Mouse (Mus musculus): ENCODE measurements around the gene Mgat5b.

Mgat5b gene

DNA sequence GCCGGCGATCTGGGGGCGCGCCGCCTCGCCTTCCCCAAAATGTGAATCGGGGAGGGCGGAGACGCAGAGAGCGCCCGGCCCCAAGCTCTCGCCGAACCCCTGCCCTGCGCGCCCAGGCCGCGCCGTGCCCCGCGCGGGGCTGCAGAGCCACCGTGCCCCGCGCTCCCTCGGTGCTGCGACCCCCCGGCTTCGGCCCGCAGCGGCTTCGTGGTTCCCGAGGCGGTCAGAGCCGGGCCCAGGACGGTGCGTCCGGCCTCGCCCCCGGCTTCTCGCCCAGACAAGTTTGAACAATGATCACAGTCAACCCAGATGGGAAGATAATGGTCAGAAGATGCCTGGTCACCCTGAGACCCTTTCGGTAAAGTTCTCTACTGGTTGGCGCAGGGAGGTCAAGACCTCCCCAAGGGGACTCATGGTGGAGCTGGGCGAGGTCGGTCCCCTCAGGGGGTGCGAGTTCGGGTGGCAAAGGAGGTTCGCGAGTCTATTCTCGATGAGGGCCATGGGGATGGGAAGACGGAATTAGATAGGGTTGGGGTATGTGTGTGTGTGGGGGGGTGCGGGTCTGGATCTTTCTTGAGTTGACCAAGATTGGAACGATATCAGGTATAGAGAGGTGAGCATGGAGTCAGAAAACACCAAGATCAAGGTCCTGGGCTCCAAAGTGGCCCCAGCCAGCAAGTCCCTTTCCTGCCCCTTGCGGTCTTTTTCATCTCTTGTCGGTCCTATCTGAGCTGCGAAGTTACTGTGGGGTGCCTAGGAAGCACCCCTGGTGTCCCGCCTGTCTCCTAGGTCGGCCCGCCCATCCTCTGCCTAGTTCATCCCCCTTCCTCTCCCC, 740 bp downstream of the Mgat5b start:
- DNase-seq (ENCODE audit: low spot score) = no peak

DNA sequence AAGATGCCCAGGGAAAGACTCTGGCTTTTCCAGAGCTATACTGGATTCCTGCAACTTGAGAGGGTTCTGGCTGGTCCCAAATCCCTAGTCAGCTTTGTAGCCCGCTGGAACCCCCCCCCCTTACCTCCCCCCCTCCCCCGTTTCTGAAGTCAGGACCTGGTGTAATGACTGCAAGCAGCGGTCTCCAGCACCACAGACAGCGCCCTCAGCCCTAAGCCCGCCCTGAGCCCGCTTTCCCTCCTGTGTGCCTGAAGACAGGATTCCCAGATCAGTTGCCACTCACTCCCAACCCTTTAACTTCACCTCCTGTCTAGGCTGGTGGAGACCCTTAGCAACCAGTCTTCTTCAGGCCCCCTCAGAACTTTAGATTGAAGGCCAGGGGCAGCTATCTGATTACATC, 2.1 kb downstream of the Mgat5b start:
- DNase-seq (ENCODE audit: low spot score) = no peak

DNA sequence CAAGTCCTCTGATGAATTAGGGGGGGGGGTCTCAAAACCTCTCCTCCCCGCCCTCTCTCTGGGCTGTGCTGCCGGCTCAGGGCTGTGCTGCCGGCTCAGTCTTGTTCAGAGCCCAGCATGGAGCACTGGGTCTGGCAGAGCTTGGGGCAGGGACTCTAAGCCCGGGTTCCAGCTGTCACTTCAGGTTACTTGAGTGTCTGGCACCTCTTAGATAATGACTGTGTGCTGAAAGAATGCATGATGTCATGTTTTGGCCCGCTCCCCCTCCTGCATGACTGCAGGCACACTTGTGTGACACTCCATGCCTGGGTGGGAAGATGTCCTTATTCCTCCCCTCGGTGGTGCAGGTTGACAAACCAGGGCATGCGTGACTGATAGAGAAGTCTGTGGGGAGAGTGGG, 3.4 kb downstream of the Mgat5b start:
- no peak for DNase-seq (ENCODE audit: low spot score)

DNA sequence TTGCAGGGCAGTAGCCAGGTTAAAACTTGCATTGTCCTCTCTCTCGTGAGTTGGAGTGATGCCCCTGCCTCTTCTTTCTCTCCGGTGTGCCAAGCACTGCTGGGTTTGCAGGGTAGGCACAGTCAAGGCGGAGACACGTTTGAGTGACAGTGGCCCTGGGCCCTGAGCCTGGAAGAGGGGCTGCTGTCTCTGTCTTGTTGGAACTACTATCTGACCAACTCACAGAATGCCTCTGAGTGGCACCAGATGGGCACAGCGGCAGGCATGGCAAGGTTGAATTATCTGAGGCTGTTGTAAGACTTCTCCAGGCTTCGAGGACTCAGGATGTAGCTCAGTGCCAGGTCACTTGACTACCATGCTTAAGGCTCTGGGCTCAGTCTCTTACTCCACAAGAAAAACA, 9.4 kb downstream of the Mgat5b start:
- no peak for DNase-seq (ENCODE audit: low spot score)

DNA sequence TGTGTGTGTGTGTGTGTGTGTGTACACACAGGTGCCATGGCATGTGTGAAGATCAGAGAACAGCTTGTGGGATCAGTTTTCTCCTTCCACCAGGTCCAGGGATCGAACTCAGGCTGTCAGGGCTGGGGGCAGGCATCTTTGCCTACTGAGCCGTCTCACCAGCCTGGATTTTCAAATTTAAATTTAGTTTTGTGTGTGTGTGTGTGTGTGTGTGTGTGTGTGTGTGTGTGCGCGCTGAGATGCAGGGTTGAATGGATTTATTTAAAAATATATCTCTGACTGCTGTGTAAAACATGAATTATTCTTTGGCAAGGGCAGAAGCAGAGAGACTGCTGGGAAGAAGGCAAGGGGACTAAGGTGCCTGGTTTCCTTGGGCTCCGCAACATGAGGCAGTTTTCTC, 16.2 kb downstream of the Mgat5b start:
- DNase-seq (ENCODE audit: low spot score) = no peak

DNA sequence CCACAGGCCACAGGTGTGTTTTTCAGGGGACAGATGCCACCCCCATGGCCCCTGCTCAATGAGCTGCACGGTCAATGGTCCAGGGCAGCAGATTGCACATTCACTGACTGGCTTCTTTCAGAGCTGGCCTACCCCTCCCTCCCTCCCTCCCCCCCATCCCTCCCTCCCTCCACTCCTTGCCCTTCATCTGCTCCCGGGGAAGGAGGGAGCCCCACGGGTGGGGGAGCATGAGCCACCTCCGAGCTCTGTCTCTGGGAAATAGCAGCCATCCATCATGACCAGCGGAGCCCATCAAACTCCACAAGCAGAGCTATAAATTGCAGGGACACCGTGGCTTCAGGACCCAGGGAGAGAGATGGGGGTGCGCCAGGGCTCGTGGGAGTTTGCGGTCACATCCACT, 16.7 kb downstream of the Mgat5b start:
- DNase-seq (ENCODE audit: low spot score) = no peak

DNA sequence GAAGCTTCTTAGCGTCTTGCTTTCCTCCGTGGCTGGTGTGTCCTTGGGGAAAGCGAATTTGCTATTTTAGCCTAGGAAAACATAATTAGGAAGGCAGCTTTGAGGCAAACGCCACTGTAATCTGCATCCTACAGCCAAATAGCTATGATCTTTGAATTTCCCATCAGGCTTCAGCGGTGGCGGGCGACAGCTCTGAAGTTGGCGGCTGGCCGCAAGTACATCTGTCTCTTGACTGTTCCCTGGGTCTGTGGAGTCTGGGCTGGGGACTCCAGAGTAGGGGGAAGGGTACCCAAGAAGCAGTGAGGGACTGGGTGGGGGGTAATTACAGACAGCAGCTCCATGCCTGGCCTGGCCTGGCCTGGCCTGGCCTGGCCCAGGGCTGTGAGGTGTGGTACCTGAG, 17.3 kb downstream of the Mgat5b start:
- DNase-seq (ENCODE audit: low spot score) = no peak

DNA sequence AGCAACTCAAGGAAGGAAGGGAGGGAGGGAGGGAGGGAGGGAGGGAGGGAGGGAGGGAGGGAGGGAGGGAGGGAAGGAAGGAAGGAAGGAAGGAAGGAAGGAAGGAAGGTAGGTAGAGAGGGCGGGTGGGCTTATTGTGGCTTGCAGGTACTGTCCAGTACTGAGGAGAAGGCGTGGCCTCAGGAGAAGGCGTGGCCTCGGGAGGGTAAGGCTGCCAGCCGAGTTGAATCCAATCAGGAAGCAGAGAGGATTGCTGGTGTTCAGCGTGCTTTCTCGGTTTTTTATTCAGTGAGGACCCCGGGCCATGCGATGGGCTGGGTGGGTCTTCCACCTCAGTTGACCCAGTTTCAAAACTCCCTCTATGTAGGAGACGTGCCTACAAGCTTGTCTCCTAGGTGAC, 18.5 kb downstream of the Mgat5b start:
- DNase-seq (ENCODE audit: low spot score) = no peak

DNA sequence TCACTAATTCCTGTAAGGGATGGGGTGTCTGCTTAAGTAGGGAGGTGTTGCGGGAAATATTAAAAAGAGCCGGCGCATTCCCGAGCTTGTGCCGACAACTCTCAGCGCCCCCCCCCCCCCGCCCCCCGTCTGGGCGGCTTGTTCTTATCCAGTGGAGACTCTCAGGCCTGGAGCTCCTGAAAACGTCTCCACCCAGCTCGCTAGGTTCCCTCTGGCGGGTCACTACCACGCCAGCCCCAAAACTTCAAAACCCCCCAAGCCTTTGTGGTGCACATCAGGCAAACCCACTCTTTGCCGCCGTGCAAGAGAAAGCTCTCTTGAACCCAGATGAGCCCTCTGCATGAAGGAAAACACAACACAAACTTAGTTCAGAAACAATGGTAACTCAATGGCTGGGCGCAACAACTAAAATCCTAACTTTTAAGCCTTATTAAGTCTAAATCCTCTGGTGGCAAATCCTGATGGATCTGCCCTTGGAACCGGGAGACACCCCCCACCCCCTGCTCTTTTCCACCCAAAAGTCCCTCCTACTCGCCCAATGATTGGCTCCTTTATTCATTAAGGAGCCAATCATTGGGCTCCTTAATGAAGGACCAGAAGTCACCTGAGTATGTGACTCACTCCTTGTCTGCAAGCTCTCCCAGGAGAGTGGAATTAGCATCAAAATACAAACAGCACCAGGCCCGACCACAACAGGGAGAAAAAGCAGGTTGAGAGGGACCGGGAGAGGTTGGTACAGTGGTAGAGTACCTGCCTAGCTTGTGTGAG, 21.6 kb downstream of the Mgat5b start:
- no peak for DNase-seq (ENCODE audit: low spot score)

DNA sequence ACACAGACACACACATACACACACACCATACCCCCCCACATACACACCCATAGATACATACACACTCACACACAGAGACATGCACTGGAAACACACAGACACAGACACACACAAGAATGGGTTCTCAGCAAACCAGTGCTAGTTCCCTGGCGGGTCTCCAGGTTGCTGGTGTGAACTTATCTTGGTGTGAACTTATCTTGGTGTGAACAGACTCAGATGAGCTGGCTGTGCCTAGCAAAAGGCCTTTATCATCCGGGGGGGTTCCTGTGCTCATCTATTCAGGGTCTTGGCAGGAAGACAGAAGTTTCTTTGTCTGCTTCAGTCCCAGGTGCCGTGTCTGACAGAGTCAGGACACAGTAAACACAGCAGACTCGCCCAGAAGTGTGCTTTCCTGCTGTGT, 25.7 kb downstream of the Mgat5b start:
- no peak for DNase-seq (ENCODE audit: low spot score)

DNA sequence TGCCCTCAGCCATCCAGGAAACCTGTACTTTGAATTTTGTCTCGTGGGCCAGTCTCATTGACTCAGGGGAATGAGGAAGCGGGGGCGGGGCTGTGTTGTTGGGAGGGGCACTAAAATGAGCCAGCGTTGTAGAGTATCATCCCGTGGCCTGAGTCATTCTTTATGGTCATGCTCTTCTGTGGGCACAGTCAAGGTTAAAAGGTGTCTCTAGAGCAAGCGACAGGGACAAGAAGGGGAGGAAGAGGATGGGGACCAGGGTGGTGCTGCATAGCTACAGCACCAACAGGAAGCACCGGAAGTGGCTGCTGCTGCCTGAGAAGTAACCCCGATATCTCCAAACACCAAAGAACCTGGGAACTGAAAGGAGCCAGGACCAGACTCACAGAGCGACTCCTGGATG, 31.2 kb downstream of the Mgat5b start:
- no peak for DNase-seq (ENCODE audit: low spot score)

DNA sequence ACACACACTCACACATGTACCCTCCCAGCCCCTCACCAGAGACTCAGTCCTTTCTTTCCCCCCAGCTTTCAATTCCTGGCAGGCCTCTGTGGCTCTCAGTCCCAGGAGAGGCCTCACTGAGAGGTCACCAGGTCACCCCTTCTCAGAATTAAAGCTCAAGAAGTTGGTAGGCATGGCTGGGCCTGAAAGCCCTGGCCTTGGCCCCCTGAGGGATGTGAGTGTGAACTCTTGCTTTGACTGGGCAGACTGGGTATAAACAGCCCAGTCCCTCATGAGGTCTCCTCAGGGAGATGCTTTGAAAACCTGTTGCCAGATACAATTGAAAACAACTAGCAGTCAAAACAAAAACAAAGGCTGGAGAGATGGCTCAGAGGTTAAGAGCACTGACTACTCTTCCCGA, 32.8 kb downstream of the Mgat5b start:
- no peak for DNase-seq (ENCODE audit: low spot score)

DNA sequence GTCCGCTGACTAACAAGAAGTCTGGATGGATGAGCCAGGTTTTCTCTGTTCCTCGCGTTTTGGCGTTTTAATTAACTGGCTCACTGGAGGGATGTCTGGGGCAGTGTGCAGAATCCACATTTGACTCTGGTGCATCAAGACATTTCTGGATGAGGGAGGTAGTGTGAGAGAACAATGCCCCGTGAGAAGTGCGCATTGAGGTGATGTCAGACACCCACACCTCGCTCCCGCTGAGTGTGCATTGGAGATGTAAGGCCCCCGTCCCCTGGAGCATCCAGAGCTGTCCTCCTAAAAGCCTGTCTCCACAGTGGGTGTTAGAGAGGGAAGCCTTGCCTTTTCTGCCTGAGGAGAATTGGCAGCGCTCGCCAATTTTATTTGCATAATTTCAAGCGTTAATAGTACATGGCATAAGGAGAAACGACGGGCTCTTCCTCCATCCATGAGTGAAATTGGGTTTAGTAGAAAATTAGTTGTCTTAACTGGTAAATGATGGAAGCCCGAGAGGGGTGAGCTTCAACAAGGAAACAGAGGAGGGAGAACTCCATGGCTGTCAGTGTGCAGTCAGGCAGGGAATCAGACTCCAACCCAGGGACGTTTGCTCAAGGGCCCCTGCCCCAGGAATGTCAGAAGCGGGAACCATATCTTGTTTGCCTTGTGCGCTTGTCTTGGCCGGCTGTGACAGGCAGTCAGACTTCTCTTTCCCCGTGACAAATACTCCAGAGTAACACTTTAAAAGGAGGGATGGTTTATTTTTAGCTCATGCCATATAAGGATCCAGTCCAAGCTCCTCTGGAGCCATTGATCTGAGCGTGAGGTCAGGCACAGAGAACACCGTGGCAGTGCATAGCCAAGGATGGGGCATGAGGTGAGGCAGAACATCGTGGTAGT, 35.8 kb downstream of the Mgat5b start:
- no peak for DNase-seq (ENCODE audit: low spot score)

DNA sequence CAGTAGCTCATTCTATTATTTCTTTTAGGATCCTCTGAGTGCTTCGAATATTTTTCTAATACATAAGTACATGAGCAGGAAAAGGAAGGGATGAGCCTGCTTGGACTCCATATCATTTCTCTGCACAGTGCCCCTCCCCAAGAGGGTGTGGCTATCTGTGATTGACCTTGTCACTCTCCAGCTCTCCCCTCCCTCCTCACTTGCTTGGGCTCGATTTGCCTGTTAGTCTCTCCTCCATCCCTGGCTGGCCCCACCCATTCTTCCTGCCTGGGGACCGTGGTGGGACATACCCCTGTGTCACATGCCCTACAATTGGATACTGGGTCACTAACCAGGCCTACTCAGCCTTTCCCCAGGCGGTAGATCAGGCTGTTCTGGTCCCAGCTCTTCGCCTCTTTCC, 39.9 kb downstream of the Mgat5b start:
- no peak for DNase-seq (ENCODE audit: low spot score)

DNA sequence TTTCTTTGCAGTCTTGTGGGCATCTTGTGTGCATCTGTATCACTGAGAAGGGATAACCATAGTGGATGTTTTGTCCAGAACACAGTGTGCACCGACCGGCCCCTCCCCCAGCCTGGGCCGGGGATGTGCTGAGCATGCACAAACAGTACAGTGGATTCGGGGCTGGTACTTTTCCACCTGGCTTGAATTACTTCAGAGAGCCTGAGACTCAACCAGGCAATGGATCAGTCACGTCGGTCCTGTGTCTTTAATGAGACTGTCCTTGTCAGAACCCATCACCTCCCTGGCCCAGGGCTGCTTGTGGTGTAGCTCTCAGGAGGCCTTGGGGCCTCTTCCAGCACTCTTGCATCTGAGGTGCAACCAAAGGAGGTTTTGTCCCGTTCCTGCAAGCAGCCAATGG, 46.4 kb downstream of the Mgat5b start:
- DNase-seq (ENCODE audit: low spot score) = no peak

DNA sequence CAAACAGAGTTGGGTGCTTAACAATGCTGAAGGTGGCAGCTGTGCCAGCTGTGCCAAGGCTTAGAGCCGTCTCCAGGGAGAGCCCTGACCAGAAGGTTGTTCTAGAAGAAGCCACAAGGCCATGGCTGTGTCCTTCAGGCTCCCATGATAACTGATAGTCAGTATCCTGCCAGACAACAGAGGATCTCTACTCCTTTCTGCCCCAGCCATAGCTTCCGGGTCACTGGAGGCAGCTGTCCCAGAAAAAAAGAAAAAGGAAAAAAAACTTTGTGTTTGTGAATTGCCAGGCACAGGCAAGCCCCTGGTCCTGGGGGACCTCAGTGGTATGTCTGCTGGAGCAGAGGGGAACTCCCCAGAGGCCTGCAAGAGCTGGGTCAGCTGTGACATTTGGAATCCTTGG, 47.3 kb downstream of the Mgat5b start:
- no peak for DNase-seq (ENCODE audit: low spot score)

DNA sequence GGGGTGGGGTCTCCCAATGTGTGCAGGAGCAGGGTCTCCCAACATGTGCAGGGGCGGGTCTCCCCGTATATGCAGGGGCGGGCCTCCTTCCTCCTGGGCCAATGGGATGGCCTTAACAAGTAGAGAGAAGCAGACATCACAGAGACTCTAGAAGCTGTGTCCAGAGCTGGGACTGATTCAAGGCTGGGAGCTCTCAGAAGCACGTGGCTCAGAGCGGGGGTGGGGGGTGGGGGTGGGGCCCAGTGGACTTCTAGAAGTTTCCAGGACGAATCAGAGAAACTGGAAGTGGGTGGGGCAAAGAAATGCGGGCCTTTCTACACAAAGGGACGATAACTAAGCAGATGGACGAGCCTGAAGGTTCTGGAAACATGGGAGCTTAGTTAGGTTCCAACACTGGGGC, 49.9 kb downstream of the Mgat5b start:
- DNase-seq (ENCODE audit: low spot score) = no peak

DNA sequence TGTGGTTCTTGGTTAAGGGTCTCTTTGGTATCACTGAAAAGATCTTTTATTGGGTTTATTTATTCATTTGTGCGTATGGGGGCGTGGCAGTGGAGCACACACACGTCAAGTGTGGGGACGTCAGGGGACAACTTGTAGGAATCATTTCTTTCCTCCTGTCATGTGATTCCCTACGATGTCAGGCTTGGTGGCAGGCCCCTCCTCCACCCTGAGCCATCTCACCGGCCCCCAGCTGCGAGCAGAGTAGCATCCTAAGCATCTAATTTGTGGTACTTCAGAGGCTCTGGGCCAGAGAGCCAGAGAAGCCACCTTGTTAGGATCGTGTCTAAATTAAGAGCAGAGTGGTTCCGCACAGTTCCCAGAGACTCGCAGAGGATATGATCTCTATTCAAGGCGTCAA, 50.8 kb downstream of the Mgat5b start:
- DNase-seq (ENCODE audit: low spot score) = no peak

DNA sequence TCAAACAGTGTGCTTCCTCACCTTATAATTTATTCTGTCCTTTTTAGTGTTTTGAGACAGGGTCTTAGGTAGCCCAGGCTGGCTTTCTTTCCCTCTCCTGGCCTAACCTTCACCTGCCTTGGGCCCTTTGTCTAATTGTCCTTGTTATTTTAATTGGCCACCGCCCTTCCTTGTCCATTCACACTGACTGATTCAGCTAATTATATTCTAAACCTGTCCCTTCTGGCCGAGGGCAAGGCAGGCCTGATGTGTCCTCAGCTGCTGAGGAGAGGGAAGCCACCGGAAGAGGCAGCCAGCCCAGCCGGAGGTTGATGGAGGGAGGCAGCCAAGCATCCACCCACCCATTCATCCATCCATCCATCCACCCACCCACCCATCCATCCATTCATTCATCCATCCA, 52.2 kb downstream of the Mgat5b start:
- DNase-seq (ENCODE audit: low spot score) = no peak

DNA sequence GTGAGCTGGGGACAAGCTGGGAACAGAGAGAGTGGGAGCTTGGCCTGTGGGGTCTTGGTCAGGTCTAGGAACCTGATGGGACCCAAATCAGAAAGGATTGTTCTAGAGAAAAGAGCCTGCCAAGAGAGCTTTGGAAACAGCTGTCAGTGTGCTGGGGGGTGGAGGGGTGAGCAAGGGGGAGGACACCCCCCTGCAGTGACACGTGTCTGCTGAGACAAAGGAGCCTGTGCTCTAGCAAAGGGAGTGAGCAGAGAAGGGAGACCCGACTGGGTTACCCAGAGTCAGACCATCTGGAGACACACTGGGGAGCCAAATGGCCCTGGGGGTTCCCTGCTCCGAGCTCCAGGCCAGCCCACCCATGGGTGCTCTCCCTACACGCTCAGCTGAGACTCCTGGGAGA, 54.2 kb downstream of the Mgat5b start:
- DNase-seq (ENCODE audit: low spot score) = no peak

DNA sequence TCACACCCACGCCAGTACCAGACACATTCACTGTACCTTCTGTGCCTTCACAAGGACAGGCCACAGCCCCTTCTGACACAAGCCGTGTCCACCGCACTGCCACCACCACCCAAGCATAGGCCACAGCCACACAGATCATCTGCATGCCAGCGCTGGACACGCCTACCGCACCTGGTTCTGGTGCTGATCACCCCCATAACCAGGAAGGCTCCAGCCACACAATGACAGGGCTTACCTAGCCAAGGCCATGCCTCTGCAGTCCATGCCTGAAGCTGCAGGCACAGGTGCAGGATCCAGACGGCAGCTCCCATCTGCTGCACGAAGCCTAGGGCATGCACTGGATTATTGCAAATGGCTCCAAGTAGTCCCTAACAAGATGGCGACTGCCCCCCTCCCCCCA, 54.8 kb downstream of the Mgat5b start:
- no peak for DNase-seq (ENCODE audit: low spot score)

DNA sequence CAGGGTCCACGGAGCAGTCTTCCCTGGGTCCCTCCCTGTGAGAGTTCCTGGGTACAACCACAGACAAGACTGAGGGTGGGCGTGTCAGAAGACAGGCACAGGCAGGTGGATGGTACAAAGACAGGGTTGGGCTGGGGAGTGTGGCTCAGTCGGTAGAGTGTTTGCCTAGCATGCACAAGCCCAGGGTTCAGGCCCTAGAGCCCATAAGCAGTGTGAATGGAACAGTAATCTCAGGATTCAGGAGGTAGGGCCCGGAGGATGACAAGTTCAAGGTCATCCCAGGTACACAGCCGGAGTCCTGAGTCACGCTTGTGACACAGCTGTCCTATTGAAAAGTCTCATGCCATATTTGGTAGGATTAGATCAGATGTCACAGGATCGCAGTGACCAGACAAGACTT, 55.7 kb downstream of the Mgat5b start:
- no peak for DNase-seq (ENCODE audit: low spot score)

DNA sequence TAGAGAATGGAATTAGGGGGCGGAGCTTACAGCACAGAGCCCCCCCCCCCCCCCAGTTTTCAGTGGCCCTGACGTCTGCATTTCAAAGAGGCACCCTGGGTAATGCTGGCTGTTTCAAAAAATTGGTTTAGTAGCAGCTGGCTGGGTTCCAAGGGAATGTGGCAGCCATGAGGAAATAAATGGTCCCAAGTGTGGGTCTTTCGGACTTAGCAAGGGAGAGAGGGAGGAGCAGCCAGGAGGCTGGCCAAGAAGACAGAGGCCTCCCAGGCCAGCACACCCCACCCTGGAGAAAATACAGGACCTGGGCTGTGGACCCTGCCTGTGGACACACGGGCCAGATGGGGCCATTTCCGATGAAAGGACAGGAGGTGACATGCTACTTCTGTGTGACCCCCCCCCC, 61.6 kb downstream of the Mgat5b start:
- DNase-seq (ENCODE audit: low spot score) = no peak

Data from spleen, adult 12 weeks (tissue).